Mouse (Mus musculus): ENCODE data around the gene Nhej1. TPM values are rescaled to one million over a fixed set of nuclear protein-coding genes. Genes with fewer than 3 reads are reported as not detected.

Nhej1 gene
- polyA plus RNA-seq, 1 experiment from 2014 or later, result 3.5 TPM

- Histone ChIP-seq H3K27me3 (ENCODE audit: insufficient read depth, low read length) (peaks cover 5% of the 10 kb centered on the region; the same call in 1 of the 2 replicates), H3K9ac (replicated peaks) (no peak within 1 kb of the TSS), H3K4me2 (ENCODE audit: low read depth, low read length) (0 out of 2 replicates have a peak within 1 kb of the TSS, but pooled peaks have one; percentile 4), H3K27ac (ENCODE audit: low read depth) (no peak within 1 kb of the TSS), H3K36me3 (replicated peaks; ENCODE audit: insufficient read depth, low read length) (no peaks in the 10 kb centered on the region), H3K4me1 (ENCODE audit: insufficient read depth) (no peaks in the 10 kb centered on the region), H3K9me3 (ENCODE audit: low read length) (no peaks in the 10 kb centered on the region), H3K4me3 (ENCODE audit: low read depth, low read length) (no peak within 1 kb of the TSS)
- ATAC-seq (no peak), DNase-seq (peak; percentile 44)
- TF ChIP-seq EP300 (IDR thresholded peaks at IDR 0.05; ENCODE audit: low read depth) (no peak), CTCF (IDR thresholded peaks at IDR 0.05; ENCODE audit: low read depth) (no peak)
- WGBS (ENCODE audit: insufficient replicate concordance), result 2% methylated on average over 18 of the region's 18 CpGs
Observed at GRCm38 (mm10) chr1:74935402-74935801, 189.6 kb downstream of the Nhej1 start, which contains the start of gene Cfap65. Cfap65 (minus strand) TSS chr1:74935599.

GRCm38 (mm10) chr1:74927621-74928296 lies 197.2 kb downstream of the Nhej1 start:
- H3K4me1 ChIP-seq (ENCODE audit: insufficient read depth), result no peaks in the 10 kb centered on the region
- H3K9ac ChIP-seq (replicated peaks), result no peak overlapping the region
- no peak overlapping the region for H3K27ac ChIP-seq (ENCODE audit: low read depth)
- 0 out of 2 replicates have a peak, but pooled peaks cover 6% of the 10 kb centered on the region for H3K27me3 ChIP-seq (ENCODE audit: insufficient read depth, low read length)
- ATAC-seq, result no peak
- no peaks in the 10 kb centered on the region for H3K9me3 ChIP-seq (ENCODE audit: low read length)
- H3K4me2 ChIP-seq (ENCODE audit: low read depth, low read length), result no peak overlapping the region
- no peaks in the 10 kb centered on the region for H3K36me3 ChIP-seq (replicated peaks; ENCODE audit: insufficient read depth, low read length)
- no peak for DNase-seq
- H3K4me3 ChIP-seq (ENCODE audit: low read depth, low read length), result no peak overlapping the region
- TF ChIP-seq EP300 (IDR thresholded peaks at IDR 0.05; ENCODE audit: low read depth), result no peak
- WGBS (ENCODE audit: insufficient replicate concordance), result 78% methylated on average over 9 of the region's 9 CpGs

- no peak overlapping the region for H3K4me3 ChIP-seq (ENCODE audit: low read depth, low read length)
- 30% methylated on average over 6 of the region's 6 CpGs for WGBS (ENCODE audit: insufficient replicate concordance)
- H3K4me1 ChIP-seq (ENCODE audit: insufficient read depth), result no peaks in the 10 kb centered on the region
- no peak for TF ChIP-seq EP300 (IDR thresholded peaks at IDR 0.05; ENCODE audit: low read depth)
- TF ChIP-seq CTCF (IDR thresholded peaks at IDR 0.05; ENCODE audit: low read depth), result peak; percentile 90
- H3K9me3 ChIP-seq (ENCODE audit: low read length), result no peaks in the 10 kb centered on the region
- no peak overlapping the region for H3K9ac ChIP-seq (replicated peaks)
- H3K27me3 ChIP-seq (ENCODE audit: insufficient read depth, low read length), result 0 out of 2 replicates have a peak, but pooled peaks cover 6% of the 10 kb centered on the region
- DNase-seq, result peak; percentile 49
- H3K4me2 ChIP-seq (ENCODE audit: low read depth, low read length), result no peak overlapping the region
- H3K27ac ChIP-seq (ENCODE audit: low read depth), result no peak overlapping the region
- no peak for ATAC-seq
- H3K36me3 ChIP-seq (replicated peaks; ENCODE audit: insufficient read depth, low read length), result no peaks in the 10 kb centered on the region
Observed at GRCm38 (mm10) chr1:74926721-74927120, 198.3 kb downstream of the Nhej1 start.

- DNase-seq, result no peak
- no peak for ATAC-seq
- H3K9me3 ChIP-seq (ENCODE audit: low read length), result no peaks in the 10 kb centered on the region
- 0 out of 2 replicates have a peak, but pooled peaks cover 6% of the 10 kb centered on the region for H3K27me3 ChIP-seq (ENCODE audit: insufficient read depth, low read length)
- H3K9ac ChIP-seq (replicated peaks), result no peak overlapping the region
- H3K36me3 ChIP-seq (replicated peaks; ENCODE audit: insufficient read depth, low read length), result no peaks in the 10 kb centered on the region
- no peak overlapping the region for H3K27ac ChIP-seq (ENCODE audit: low read depth)
- no peak overlapping the region for H3K4me3 ChIP-seq (ENCODE audit: low read depth, low read length)
- no peak overlapping the region for H3K4me2 ChIP-seq (ENCODE audit: low read depth, low read length)
- TF ChIP-seq CTCF (IDR thresholded peaks at IDR 0.05; ENCODE audit: low read depth), result no peak; the same call in 1 of the 2 replicates
- TF ChIP-seq EP300 (IDR thresholded peaks at IDR 0.05; ENCODE audit: low read depth), result no peak
- 56% methylated on average over 4 of the region's 4 CpGs for WGBS (ENCODE audit: insufficient replicate concordance)
- no peaks in the 10 kb centered on the region for H3K4me1 ChIP-seq (ENCODE audit: insufficient read depth)
Observed at GRCm38 (mm10) chr1:74924464-74924863, 200.5 kb downstream of the Nhej1 start.

Other genes with a start within 250 kb of the Nhej1 start
- gene Fev, start 239.8 kb downstream of the Nhej1 start, polyA plus RNA-seq (2015; fragmentation: Nextera tagmentation; extraction: Ambion mirVana), result 0.19 and 0.20 TPM in 2 replicates
- not detected in 2 replicates for gene Cryba2, start 232.1 kb downstream of the Nhej1 start, polyA plus RNA-seq (2015; fragmentation: Nextera tagmentation; extraction: Ambion mirVana)
- gene Cfap65, start 189.6 kb downstream of the Nhej1 start, polyA plus RNA-seq (2015; fragmentation: Nextera tagmentation; extraction: Ambion mirVana), result not detected in 2 replicates
- 1.1 TPM in 2 replicates for gene Ihh, start 173.5 kb downstream of the Nhej1 start, polyA plus RNA-seq (2015; fragmentation: Nextera tagmentation; extraction: Ambion mirVana)
- 2.3 and 2.8 TPM in 2 replicates for gene Slc23a3, start 8.7 kb upstream of the Nhej1 start, polyA plus RNA-seq (2015; fragmentation: Nextera tagmentation; extraction: Ambion mirVana)
- 43.8 and 47.4 TPM in 2 replicates for gene Cnppd1, start 17.5 kb upstream of the Nhej1 start, polyA plus RNA-seq (2015; fragmentation: Nextera tagmentation; extraction: Ambion mirVana)
- gene Retreg2, start 17.6 kb upstream of the Nhej1 start, polyA plus RNA-seq (2015; fragmentation: Nextera tagmentation; extraction: Ambion mirVana), result 51.2 and 54.9 TPM in 2 replicates
- gene Zfand2b, start 43.4 kb upstream of the Nhej1 start, polyA plus RNA-seq (2015; fragmentation: Nextera tagmentation; extraction: Ambion mirVana), result 32.7 and 34.7 TPM in 2 replicates
- 38.1 and 41.5 TPM in 2 replicates for gene Abcb6, start 55.2 kb upstream of the Nhej1 start, polyA plus RNA-seq (2015; fragmentation: Nextera tagmentation; extraction: Ambion mirVana)
- 8.0 and 9.8 TPM in 2 replicates for gene Ankzf1, start 67.0 kb upstream of the Nhej1 start, polyA plus RNA-seq (2015; fragmentation: Nextera tagmentation; extraction: Ambion mirVana)
- gene Atg9a, start 67.0 kb upstream of the Nhej1 start, polyA plus RNA-seq (2015; fragmentation: Nextera tagmentation; extraction: Ambion mirVana), result 17.6 and 17.8 TPM in 2 replicates
- gene Glb1l, start 85.6 kb upstream of the Nhej1 start, polyA plus RNA-seq (2015; fragmentation: Nextera tagmentation; extraction: Ambion mirVana), result 2.7 and 3.5 TPM in 2 replicates
- 88.3 and 101 TPM in 2 replicates for gene Stk16, start 85.6 kb upstream of the Nhej1 start, polyA plus RNA-seq (2015; fragmentation: Nextera tagmentation; extraction: Ambion mirVana)
- gene Tuba4a, start 94.7 kb upstream of the Nhej1 start, polyA plus RNA-seq (2015; fragmentation: Nextera tagmentation; extraction: Ambion mirVana), result 291 and 298 TPM in 2 replicates
- 0.18 TPM in 1 of 2 replicates, not detected in the other for gene A630095N17Rik, start 106.9 kb upstream of the Nhej1 start, polyA plus RNA-seq (2015; fragmentation: Nextera tagmentation; extraction: Ambion mirVana)
- gene Dnajb2, start 111.2 kb upstream of the Nhej1 start, polyA plus RNA-seq (2015; fragmentation: Nextera tagmentation; extraction: Ambion mirVana), result 29.0 and 31.0 TPM in 2 replicates
- gene Ptprn, start 139.3 kb upstream of the Nhej1 start, polyA plus RNA-seq (2015; fragmentation: Nextera tagmentation; extraction: Ambion mirVana), result 0.02 and 0.09 TPM in 2 replicates
- gene Resp18, start 153.2 kb upstream of the Nhej1 start, polyA plus RNA-seq (2015; fragmentation: Nextera tagmentation; extraction: Ambion mirVana), result not detected in 2 replicates
- 50.5 and 52.8 TPM in 2 replicates for gene Dnpep, start 192.8 kb upstream of the Nhej1 start, polyA plus RNA-seq (2015; fragmentation: Nextera tagmentation; extraction: Ambion mirVana)
- 4.0 and 14.2 TPM in 2 replicates for gene Des, start 235.1 kb upstream of the Nhej1 start, polyA plus RNA-seq (2015; fragmentation: Nextera tagmentation; extraction: Ambion mirVana)

Data from liver, postnatal 0 days (tissue).